Mouse (Mus musculus) hindbrain, embryonic 12.5 days (tissue): ENCODE measurements around the gene 1810062G17Rik. TPM values are rescaled to one million over a fixed set of nuclear protein-coding genes. Genes with fewer than 3 reads are reported as not detected.

ENCODE experiments used
- ATAC-seq: fragments of 200-750 bp; cut with Nextera tagmentation; 2 replicates; pipeline ENCODE4 v1.8.0; 2017; ENCODE audit warnings: moderate TSS enrichment; ENCODE audit not compliant: low FRiP score
- H3K27ac ChIP-seq: fragments of 300-500 bp; sonication (generic); 2 replicates; pipeline ENCODE4 v1.5.1; 2016; ENCODE audit warnings: mild to moderate bottlenecking
- H3K27me3 ChIP-seq: fragments of 300-500 bp; sonication (generic); 2 replicates; pipeline ENCODE4 v1.6.1; 2016; ENCODE audit warnings: mild to moderate bottlenecking
- H3K36me3 ChIP-seq: fragments of 300-500 bp; sonication (generic); 2 replicates; pipeline ENCODE4 v1.6.1; 2016; ENCODE audit warnings: mild to moderate bottlenecking
- H3K4me1 ChIP-seq: fragments of 300-500 bp; sonication (generic); 2 replicates; pipeline ENCODE4 v1.6.1; 2016
- H3K4me2 ChIP-seq: fragments of 300-500 bp; sonication (generic); replicated peaks from 2 replicates; pipeline ENCODE4 v1.6.1; 2016; ENCODE audit warnings: mild to moderate bottlenecking
- H3K4me3 ChIP-seq: fragments of 300-500 bp; sonication (generic); 2 replicates; pipeline ENCODE4 v1.5.1; 2016; ENCODE audit warnings: mild to moderate bottlenecking
- H3K9ac ChIP-seq: fragments of 300-500 bp; sonication (generic); 2 replicates; pipeline ENCODE4 v1.6.1; 2016; ENCODE audit warnings: mild to moderate bottlenecking, moderate library complexity
- H3K9me3 ChIP-seq: fragments of 300-500 bp; sonication (generic); replicated peaks from 2 replicates; pipeline ENCODE4 v1.6.1; 2016; ENCODE audit warnings: mild to moderate bottlenecking
- WGBS: fragments of 180-500 bp; shearing (Covaris S2); methylation state at CpG from one replicate; pipeline ENCODE4 v1.1.7; 2016; 5-methylcytosine and 5-hydroxymethylcytosine counted together
- microRNA-seq: library from miRNA; unstranded; fragments of <30 nt; microRNA quantifications from one replicate; pipeline ENCODE4, GENCODE M21; 2017
- polyA plus RNA-seq: library from polyadenylated mRNA; unstranded; fragments of >200 nt; fragmentation: Nextera tagmentation; extraction: Ambion mirVana; gene quantifications from 2 replicates; pipeline ENCODE4 v1.2.1, GENCODE M21; 2016

1810062G17Rik gene
- polyA plus RNA-seq, 1 experiment from 2014 or later: 0.56 TPM

DNA sequence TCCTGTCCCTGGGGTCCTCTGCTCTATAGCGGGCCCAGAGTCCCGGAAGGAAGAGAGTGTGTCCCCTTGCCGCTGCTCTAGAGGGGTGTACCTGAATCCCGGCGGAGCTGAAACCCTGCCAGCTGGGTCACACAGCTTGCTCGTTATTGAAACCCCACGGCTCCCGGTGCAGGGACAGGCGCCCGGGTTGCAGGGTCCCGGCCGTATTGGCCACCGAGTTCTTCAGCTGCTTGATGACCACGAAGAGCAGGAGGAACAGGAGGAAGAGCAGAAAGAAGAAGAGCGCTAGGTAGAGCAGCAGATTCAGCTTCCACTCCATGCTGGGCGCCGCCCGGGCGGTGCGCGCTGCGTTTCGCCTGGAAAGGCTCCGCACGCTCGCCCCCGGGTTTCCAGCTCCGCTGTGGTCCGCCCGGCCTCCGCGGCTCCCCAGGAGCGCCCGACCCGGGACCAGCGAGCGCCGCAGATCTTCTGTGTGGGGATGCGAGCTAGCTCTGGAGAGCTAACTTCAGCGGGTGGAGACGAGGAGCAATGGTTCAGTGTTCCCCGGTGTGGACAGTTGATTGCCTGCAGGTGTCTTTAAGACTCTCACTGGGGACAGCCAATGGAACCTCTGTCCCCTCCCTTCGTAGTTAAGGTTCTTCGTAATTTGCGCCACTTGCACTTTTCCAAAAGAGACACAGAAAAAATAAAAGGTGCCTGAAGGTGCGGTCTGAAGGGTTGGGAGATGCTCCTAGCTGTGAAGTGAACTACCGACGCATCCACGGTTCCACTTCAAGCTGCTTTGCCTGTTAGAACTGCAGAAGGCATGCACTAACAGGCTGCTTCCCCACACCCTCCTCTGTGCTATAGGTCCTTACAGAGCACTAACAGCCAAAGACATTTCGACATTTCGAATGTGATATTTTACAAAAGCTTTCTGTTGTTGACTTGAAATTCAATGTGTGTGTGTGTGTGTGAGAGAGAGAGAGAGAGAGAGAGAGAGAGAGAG lies 45.6 kb downstream of the 1810062G17Rik start, which contains the start of gene Gm11549:
Gene Gm11549, minus strand, starts transcription at position 741 of the 988 bp plus-strand sequence.
- Histone ChIP-seq H3K4me1 (peaks cover 9% of the 10 kb centered on the region; the same call in 1 of the 2 replicates), H3K36me3 (no peaks in the 10 kb centered on the region), H3K4me2 (peak within 1 kb of the TSS; percentile 97), H3K9ac (peak within 1 kb of the TSS; percentile 57), H3K27ac (no peak within 1 kb of the TSS), H3K9me3 (no peaks in the 10 kb centered on the region), H3K27me3 (peaks cover 37% of the 10 kb centered on the region), H3K4me3 (peak within 1 kb of the TSS; percentile 52)
- 1% methylated on average over 51 of the region's 51 CpGs for WGBS
- peak; percentile 76 for ATAC-seq

DNA sequence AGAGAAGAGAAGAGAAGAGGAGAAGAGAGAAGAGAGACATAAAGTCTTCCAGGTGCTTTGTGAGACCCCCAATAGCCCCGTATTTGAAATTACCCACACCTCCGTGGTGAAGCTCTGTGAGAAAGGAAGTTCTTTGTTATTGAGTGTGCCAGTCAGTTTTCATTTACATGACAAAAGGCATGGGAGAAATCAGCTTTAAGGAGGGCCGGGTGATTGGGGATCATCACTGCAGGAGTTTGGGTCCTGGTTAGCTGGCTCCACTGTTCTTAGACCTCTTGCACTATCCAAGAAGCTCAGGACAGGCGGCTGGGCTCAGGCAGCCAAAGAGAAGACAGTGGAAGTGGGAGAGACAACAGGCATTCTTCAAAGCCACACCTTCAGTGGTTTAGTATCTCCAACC lies 46.4 kb downstream of the 1810062G17Rik start:
- Histone ChIP-seq H3K4me2 (peak overlapping the region; percentile 97), H3K36me3 (no peaks in the 10 kb centered on the region), H3K9me3 (no peaks in the 10 kb centered on the region), H3K9ac (no peak overlapping the region), H3K4me1 (peaks cover 9% of the 10 kb centered on the region; the same call in 1 of the 2 replicates), H3K4me3 (no peak overlapping the region), H3K27me3 (peaks cover 37% of the 10 kb centered on the region), H3K27ac (no peak overlapping the region)
- WGBS: 6% methylated on average over 4 of the region's 4 CpGs
- ATAC-seq: no peak

DNA sequence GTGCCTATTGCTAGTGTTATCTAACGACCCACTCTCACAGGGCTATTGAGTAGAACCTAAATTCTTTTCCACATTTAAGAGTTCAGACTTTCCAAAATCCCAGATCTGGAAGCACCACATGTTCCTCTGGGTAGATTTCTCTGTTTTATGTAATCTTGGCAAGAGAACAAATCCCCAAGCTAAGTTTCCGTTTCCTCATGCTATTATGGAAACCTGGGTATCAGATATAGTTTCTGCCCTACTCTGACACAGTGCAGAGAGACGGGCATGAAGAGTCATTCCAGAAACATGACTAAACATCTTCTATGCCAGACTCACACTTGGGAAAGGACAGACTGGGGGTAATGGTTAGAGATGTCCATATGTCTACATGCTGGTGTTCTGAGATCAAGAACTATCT lies 48.7 kb downstream of the 1810062G17Rik start:
- H3K4me3 ChIP-seq: no peak overlapping the region
- H3K4me2 ChIP-seq: no peak overlapping the region
- H3K27me3 ChIP-seq: peaks cover 37% of the 10 kb centered on the region
- ATAC-seq: no peak
- no peak overlapping the region for H3K9ac ChIP-seq
- H3K27ac ChIP-seq: no peak overlapping the region
- H3K9me3 ChIP-seq: no peaks in the 10 kb centered on the region
- peaks cover 9% of the 10 kb centered on the region; the same call in 1 of the 2 replicates for H3K4me1 ChIP-seq
- H3K36me3 ChIP-seq: no peaks in the 10 kb centered on the region
- 82% methylated on average over 3 of the region's 3 CpGs for WGBS

DNA sequence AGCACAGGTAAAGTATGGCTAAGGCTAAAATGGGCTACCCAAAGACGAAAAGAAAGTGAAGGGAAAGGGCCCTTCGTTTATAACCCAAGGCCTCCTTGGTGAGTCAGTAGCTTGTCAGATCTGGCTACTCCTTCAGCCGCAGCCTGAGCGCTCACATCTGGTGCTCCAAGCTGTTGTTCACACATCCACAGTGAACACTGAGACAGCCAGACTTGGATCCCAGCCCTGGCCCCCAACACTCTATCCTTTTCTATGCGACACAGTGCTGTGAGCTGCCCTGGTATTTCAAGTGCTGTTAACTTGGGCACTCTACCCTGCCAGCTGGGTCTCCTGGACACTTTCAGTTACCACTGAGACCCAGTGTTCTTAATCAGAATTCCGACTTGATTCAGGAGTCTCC lies 54.6 kb downstream of the 1810062G17Rik start:
- Histone ChIP-seq H3K4me3 (no peak overlapping the region), H3K9me3 (no peaks in the 10 kb centered on the region), H3K9ac (no peak overlapping the region), H3K4me1 (no peaks in the 10 kb centered on the region), H3K27me3 (peaks cover 23% of the 10 kb centered on the region), H3K27ac (no peak overlapping the region), H3K4me2 (no peak overlapping the region), H3K36me3 (no peaks in the 10 kb centered on the region)
- 86% methylated on average over 6 of the region's 6 CpGs for WGBS
- ATAC-seq: no peak

DNA sequence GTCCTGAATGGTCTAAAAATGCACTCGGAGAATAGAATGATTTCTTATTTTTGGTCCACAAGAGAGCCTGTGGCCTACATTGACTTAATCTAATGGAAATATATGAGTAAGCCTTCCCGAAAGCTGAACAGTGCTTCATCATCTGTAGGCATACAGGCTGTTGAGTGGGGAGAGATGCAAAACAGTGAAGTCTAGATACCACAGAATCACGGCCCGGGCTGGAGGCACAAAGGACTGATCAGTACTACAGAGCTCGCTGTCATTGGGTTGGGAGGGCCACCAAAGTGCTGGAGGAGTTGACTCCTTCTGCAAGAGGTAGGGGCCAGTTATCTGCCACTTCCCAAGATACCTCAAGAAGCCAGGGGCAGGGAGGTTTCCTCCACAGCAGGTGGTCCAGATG lies 55.0 kb downstream of the 1810062G17Rik start:
- ATAC-seq: no peak
- no peak overlapping the region for H3K27ac ChIP-seq
- peaks cover 23% of the 10 kb centered on the region for H3K27me3 ChIP-seq
- no peaks in the 10 kb centered on the region for H3K36me3 ChIP-seq
- no peaks in the 10 kb centered on the region for H3K4me1 ChIP-seq
- no peak overlapping the region for H3K9ac ChIP-seq
- H3K4me2 ChIP-seq: no peak overlapping the region
- no peak overlapping the region for H3K4me3 ChIP-seq
- H3K9me3 ChIP-seq: no peaks in the 10 kb centered on the region
- 65% methylated on average over 5 of the region's 5 CpGs for WGBS

DNA sequence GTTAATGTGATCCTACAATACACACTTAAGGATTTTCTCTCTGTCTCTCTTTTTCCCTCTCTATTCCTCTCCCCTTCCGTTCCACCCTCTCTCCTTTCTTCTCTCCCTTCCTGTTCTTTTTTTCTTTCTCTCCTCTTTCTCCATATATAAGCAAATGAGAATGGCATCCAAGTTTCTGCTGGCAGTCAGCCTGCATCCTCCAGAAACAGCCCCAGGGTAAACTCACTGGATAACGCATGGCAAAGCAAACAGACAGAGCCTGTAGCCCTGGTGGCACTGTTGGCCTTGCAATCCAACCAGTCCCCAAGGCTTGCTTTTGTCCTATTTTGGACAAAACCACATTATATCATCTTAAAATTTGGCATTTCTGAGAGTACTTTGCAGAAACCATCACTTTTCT lies 55.5 kb downstream of the 1810062G17Rik start:
- no peak for ATAC-seq
- H3K9me3 ChIP-seq: no peaks in the 10 kb centered on the region
- H3K9ac ChIP-seq: no peak overlapping the region
- H3K4me3 ChIP-seq: no peak overlapping the region
- H3K27ac ChIP-seq: no peak overlapping the region
- H3K4me1 ChIP-seq: no peaks in the 10 kb centered on the region
- H3K36me3 ChIP-seq: no peaks in the 10 kb centered on the region
- WGBS: 41% methylated on average over 2 of the region's 2 CpGs
- peaks cover 23% of the 10 kb centered on the region for H3K27me3 ChIP-seq
- no peak overlapping the region for H3K4me2 ChIP-seq

Small RNA genes lying within 50 kb of the gene (microRNA-seq; reads per million reads assigned to microRNA genes)
- not detected for gene Mir7009

Other genes starting within 250 kb of the 1810062G17Rik start
- gene Anxa5, start within 50 bp of the 1810062G17Rik start, polyA plus RNA-seq: 121 and 133 TPM in 2 replicates
- 0.17 and 0.36 TPM in 2 replicates for gene Gm11549, start 45.9 kb downstream of the 1810062G17Rik start, polyA plus RNA-seq
- gene Exosc9, start 76.7 kb downstream of the 1810062G17Rik start, polyA plus RNA-seq: 73.4 and 82.6 TPM in 2 replicates
- gene Ccna2, start 96.2 kb downstream of the 1810062G17Rik start, polyA plus RNA-seq: 132 and 138 TPM in 2 replicates
- gene Bbs7, start 137.5 kb downstream of the 1810062G17Rik start, polyA plus RNA-seq: 20.3 and 24.7 TPM in 2 replicates
- gene Trpc3, start 214.2 kb downstream of the 1810062G17Rik start, polyA plus RNA-seq: 5.5 and 8.1 TPM in 2 replicates